Mouse (Mus musculus): ENCODE measurements around the gene Tmem108. TPM values are rescaled to one million over a fixed set of nuclear protein-coding genes. Genes with fewer than 3 reads are reported as not detected.

Gene Tmem108
- polyA plus RNA-seq (2017; shearing (Covaris generic)): 1 to 10 TPM; 1.3 to 5.5 TPM

DNA sequence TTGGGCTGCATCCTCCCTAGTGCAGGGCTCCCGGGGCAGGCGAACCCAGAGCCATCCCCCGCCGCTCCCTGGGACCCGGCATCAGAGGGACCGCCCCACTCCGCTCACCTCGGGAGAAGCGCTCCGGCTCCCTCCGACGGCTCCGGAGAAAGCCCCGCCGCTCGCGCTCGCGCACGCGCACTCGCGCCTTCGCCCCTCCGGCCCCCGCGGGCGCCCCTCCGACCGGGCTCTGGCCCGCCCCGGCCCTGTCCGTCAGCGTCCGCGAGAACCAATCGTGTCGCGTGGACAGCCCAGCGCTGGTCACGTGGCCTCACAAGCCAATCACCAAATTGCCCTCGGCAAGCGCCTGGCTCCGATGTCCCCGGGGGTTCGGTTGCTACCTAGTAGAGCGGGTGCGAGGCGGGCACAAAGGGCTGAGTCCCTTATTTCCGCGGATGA is at the start of gene Tmem108:
Gene Tmem108 (minus strand): TSS at position 191 of the 438 bp plus-strand sequence.

DNA sequence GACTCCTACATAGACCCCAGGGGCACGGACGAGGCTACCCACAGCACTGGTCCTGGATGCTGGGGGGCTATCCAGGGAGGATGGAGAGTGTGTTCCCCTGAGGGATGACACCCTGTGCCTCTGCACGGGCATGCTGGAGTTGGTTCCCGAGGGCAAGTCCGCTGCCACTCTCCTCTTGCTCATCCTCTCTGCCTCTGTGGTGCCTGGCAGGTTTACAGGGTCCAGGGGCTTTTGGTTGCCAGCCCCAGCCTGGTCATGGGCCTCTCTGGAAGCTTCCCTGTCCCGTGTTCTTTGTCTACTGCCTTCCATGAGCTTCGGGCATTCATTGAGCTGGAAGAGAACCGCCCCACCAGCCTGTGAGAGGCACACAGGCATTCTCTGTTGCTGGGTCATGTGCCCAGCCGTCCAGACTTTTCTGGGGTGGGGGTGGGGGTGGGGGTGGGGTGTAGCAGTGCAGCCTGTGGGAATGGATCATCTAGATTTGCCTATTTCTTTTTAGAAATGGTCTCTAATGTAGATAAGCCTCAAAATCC is 281.5 kb downstream of the Tmem108 start, which contains the start of gene Bfsp2:
Gene Bfsp2 (minus strand): TSS at position 377 of the 533 bp plus-strand sequence.

Other genes with a start within 250 kb of the Tmem108 start
- gene Nphp3, start 240.7 kb upstream of the Tmem108 start, polyA plus RNA-seq (2017; shearing (Covaris generic)): under 1 TPM; 0.38 to 0.44 TPM